Mouse (Mus musculus) thymus, postnatal 10 days (tissue): ENCODE measurements around the gene Tctex1d1.

Experiments used
- DNase-seq, 2 experiments: peaks; one replicate each; pipeline ENCODE4 v3.0.0; 2021; ENCODE audit warnings: low spot score in 2 of 2

Gene Tctex1d1

DNA sequence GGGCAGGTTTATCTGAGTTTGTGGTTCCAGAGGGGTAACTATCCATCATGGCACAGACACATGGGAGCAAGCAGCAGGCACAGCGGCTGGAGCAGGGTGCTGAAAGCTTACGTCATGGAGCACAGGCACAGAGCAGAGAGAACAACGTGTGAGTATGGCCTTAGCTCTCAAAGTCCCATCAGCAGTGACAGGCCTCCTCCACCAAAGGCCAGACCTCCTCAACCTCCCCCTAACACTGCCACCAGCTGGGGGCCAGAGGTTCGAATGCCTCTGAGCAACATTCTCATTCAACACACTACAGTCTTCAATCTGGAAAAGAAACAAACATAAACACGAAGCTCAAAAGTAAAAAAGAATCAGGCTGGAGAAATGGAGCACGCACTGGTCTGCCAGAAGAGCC, 10.1 kb downstream of the Tctex1d1 start:
- DNase-seq, result peak in 1 of 2 experiments; percentile 56

DNA sequence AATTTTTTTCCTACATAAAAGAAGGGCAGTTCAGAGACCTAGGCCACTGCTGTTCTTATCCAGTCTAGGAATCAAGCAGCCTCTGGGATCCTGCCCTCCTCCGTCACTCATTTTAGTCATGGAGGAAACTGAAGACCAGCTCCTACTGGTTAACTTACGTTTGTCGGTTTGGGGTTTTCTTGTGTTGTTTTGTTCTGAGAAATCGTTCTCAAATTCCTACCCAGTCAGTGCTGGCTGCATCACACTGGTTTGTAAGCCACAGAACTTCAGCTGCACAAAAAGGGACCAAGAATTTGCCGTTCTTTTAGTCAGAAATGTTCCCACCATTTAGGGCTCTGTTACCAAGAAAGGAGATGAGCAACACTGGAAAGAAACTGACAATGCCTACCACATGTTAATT, 11.0 kb downstream of the Tctex1d1 start:
- DNase-seq, result peak; percentile 37 to 55

- DNase-seq, result peak in 1 of 2 experiments; percentile 51
Observed at GRCm38 (mm10) chr4:102990016-102990415, 11.6 kb downstream of the Tctex1d1 start.

- DNase-seq, result peak; percentile 72 to 81
Observed at GRCm38 (mm10) chr4:102990595-102991340, 12.4 kb downstream of the Tctex1d1 start.

- DNase-seq, result peak; percentile 53 to 56
Observed at GRCm38 (mm10) chr4:102991685-102992084, 13.3 kb downstream of the Tctex1d1 start.

- DNase-seq, result no peak
Observed at GRCm38 (mm10) chr4:103004681-103005080, 26.3 kb downstream of the Tctex1d1 start.

DNA sequence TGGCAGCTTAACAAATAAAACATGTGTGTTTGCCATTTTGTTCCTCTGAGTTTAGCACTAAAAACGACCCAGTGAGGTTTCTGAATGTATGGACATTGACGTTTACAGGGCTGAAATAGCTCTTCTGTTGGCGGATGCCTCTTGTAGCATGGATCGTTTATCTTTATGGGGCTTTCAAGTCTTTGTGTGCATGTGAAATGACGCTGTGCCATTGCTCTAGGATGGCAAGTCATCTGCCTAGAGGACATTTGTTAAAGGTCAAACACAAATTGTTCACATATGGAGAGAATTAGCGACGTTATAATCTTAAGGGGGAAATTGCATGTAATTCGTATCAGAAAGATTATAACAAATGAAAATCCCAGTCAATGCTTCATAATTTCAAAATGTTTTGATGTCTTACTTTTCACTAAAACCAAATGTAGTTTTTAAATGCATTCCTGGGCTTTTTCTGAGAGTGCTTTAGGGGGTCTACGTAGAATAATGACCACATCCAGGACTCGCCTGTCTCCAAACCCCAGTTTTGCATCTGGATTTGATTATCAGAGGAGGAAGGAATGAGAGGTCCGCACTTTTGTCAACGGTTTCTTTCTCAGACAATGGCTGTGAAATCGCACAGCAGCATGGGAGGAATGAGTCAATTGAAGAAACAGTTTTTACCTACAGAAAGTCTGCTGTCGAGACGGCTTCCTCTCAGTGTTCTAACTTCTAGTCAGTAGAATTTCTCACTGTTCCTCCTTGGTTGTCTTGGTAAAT, 27.0 kb downstream of the Tctex1d1 start:
- DNase-seq, result no peak

DNA sequence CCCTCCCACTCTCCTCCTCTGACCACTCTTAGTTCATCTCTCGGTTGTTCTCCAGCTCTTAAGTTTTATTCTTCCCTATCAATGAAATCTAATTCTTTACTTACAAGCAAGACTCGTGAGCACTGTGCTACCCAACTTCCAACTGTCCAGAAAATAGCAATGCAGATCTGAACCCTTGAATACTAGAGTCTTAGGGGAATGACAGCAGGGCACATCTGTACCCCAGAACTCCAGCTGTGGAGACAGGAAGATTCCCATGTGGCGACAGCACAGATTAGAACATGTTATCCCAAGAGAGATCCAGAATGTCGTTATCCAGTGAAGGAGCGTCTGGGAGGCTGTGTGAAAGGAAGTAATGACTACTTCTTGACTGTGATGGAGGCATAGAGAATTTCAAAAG, 27.9 kb downstream of the Tctex1d1 start:
- DNase-seq, result no peak

GRCm38 (mm10) chr4:103006943-103007418, 28.6 kb downstream of the Tctex1d1 start:
- DNase-seq, result no peak

DNA sequence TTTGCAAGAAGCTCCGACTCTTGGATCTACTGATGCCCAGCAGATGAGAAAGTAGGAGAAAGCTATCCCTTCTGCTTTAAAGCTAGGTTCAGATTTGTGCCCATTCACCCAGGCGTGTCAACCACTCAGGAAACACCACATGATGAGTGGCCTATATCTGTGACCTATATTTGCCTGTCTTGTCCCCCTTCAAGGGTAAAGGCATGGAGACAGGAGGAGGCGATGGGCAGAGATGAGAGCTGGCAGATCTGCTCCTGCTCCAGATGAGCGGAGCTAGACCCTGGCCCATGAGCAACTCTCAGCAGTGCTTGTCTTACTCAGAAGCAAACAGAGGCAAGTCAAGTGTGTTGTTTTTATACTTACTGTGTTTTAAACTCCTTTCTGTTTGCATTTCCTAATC, 32.3 kb downstream of the Tctex1d1 start:
- no peak for DNase-seq

DNA sequence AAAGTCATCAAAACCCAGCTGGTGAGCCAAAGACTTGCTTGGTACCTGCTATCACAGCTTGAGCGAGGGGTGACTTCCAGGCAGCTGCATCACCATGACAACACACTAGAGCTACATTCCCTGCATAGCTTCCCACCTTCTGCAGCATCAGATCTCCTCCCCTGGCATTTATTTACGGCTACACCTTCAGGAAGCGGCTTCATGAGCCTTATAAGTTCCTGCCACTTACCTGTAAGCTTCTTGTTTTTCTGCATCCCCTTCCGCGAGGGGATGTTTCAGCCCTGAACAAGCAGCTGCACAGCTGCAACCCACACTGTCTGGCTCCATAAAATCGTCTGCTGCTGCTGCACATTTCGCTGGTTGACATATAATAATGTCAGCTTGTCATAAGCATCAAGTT, 33.4 kb downstream of the Tctex1d1 start:
- DNase-seq, result peak; percentile 61

DNA sequence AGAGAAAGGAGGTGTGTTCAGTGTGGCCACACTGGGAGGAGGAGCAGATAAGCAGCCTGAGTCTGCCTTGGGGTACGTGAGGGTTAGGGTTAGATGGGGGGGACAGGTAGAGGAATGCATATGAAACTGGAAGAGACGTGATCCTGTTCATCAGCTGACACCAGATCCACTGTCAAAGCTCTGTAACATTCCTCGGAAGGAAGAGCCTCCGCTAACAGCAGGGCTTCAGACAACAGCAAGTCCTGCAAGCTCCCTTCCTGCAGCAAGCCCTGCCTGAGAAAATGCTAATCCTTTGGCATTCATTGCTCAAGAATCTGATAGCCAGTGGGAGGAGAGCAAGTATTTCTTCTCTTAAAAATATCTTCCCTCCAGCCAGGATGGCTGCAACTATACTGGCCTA, 35.1 kb downstream of the Tctex1d1 start:
- no peak for DNase-seq

DNA sequence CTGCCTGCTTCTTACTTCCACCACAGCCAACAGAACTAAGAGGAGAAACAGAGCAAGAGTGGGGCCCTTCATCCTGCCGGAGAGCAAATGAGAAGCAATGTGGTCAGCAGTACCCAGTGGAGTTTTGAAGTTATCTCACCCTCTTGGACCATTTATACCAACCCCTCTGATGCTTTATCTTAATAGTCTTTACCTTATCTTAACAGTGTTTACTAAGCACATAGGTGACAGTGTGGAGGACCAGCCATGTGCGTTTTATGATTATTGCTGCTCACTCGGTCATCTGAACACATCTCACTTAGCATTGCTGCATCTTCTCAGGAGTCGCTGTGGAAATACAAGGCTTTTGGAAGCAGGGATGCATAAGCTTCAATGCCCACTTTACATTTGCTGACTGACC, 48.2 kb downstream of the Tctex1d1 start, which contains the start of gene Insl5:
Insl5 (minus strand) TSS at position 222 of the 400 bp plus-strand sequence.
- no peak for DNase-seq

- no peak for DNase-seq
Observed at GRCm38 (mm10) chr4:103027745-103028144, 49.3 kb downstream of the Tctex1d1 start.

DNA sequence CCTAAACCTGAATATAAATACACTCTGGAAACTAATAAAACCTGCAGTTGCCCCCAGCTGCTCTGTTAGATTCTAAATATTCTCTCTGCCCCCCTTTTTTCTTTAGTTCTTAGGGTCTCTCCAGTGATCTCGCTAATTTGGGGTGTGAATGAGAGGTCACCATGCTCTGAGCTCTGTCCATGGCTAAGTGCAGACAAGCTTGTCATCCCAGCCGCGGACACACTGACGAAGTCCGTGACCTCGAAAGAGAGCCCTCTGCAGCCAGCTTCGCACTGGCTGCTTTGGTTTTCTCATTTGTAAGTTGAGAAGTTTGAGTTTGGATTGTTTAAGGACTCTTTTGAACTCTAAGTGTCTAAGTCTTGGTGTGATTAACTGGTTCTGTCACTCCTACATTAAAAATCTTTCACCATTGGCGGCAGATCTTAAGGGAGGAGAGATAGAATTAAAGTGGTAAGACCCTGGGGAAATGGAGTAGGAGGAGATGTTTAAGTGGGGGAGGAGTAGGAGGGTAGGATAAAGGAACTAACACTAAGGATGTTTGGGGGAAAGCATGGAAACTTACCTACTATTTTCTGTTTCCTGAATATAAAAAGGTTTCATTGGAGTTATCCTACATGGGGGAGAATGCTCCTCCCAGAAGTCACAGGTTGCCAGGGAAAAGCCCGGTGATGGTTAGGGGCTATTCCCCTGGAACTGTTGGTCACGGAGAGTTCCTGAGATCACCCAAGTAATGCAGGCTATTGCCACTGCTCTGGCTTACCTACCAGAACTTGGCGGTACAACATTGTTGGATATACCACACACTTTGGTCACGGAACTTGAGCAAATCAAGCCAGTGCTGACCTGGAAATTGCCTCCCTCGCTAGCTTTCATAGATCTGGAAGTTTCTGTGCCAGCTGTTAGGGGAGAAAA, 50.0 kb downstream of the Tctex1d1 start:
- DNase-seq, result no peak

GRCm38 (mm10) chr4:103039103-103039837, 60.9 kb downstream of the Tctex1d1 start:
- peak in 1 of 2 experiments; percentile 32 for DNase-seq

GRCm38 (mm10) chr4:103039838-103040191, 61.4 kb downstream of the Tctex1d1 start:
- DNase-seq, result peak in 1 of 2 experiments; percentile 32

DNA sequence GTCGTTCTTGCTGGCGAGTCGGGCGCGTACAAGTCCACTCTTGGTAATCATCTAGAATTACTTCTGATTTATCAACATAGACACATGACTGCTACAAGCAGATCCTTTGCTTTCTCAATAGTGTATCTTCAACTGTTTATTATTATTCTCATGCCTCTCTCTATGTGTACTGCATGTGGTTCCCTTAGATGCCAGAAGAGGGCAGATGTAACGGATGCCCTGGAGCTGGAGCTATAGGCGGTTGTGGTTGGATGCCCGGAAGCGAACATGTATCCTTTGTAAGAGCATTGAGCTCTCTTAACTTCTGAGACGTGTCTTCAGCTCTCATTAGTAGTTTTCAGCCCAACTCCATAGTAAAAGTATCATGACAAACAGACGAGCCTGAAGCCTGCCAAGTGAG, 64.6 kb downstream of the Tctex1d1 start:
- no peak for DNase-seq

GRCm38 (mm10) chr4:103048046-103048445, 69.6 kb downstream of the Tctex1d1 start:
- no peak for DNase-seq
